Mouse (Mus musculus): ENCODE measurements around the gene Cfh.
"Not testable (repeated sequence)": the region's sequence is repeated elsewhere in the genome, so short reads cannot be mapped to it uniquely, and the experiment has no call there.

DNA sequence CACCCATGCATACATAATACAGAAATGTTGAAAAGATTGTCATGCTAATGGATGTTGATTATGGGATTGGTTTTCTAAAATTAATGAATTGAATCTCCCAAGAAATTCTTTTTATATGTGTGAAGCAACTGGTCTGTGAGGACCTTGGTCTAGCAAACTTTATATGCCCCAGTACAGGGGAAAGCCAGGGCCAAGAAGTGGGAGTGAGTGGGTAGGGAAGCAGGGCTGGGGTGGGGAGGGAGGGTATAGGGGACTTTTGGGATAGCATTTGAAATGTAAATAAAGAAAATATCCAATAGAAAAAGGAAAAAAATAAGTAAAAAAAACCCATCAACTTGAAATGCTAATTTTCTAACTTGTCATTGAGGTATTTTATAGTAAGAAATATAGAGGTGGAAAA lies at the start of gene Cfh:
- TF ChIP-seq CTCF, EP300 (IDR thresholded peaks at IDR 0.05): not testable (repeated sequence)

All from lung, postnatal 0 days (tissue).